Mouse (Mus musculus) liver, adult 2 months (tissue): ENCODE results near the gene Ankfn1.

Experiments
- CTCF ChIP-seq: fragments of 200-500 bp; IDR thresholded peaks from 2 replicates; pipeline ENCODE4 v1.5.1; 2011; ENCODE audit warnings: low read depth, low read length, control low read depth
- POLR2A ChIP-seq: fragments of 200-500 bp; IDR thresholded peaks from 2 replicates; pipeline ENCODE4 v1.6.1; 2011; ENCODE audit warnings: low read length, control low read depth; ENCODE audit not compliant: insufficient read depth; ENCODE audit errors: extremely low read depth

DNA sequence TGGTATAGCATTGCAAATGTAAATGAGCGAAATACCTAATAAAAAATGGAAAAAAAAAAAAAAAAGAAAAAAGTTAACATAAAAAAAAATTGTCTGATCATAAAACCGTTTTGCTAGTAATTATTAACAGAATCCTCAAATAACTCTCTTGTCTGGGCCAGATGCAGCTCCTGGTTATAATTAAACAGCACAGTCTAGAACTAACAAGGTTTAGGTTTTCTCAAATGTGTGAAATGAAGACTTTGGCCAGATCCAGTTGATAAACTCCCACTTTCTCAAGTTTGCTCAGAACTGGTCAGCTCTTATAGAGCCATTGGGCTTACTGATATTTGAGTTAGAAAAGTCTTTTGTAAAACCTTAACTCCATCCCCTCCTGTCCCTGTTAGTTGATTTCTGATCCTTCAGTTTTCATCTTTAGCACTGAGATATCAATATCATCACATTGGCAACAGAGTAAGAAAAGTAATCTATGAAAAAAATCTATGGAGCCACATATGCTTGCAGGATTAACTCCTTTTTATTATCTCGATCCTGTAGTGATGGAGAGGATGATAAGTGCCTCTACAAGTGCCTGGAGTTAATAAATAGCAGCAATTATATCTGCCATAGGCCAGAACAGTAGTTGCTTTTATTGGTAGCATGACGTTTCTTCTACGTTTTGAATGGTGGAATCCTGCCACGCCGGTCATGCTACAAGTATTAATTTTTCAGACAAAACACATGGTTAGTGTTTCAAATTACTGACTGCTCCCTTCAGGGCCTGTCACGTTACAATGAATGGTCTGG, 46.4 kb upstream of the Ankfn1 start:
- TF ChIP-seq POLR2A (no peak), CTCF (no peak)
